Mouse (Mus musculus): ENCODE measurements at regions not wholly inside any gene's neighbourhood (a gene's known extent, or its start where the extent isn't known, plus 50 kb on each side); places are given as distances from the start of the nearest gene placed in this dataset.

DNA sequence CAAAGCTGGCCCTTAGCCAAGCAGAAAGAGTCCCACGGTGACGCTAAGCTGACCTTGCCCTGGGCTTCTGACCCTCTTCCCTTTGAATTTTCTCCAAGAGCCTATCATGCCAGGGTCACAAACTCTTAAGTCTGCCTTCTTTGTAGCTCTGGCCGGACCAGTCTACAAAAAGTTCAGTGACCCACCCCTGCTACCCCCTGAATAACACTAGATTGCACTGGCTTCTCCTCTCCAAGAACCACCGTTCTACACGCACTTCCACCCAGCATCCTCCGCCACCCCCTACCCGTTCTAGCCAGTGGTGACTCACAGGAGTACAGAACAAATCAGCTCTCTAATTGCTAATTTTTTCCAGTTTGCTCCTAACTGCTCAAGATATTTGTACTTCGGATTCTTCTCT, 325.0 kb downstream of the Tns1 start:
- DNase-seq, result peak; percentile 54

DNA sequence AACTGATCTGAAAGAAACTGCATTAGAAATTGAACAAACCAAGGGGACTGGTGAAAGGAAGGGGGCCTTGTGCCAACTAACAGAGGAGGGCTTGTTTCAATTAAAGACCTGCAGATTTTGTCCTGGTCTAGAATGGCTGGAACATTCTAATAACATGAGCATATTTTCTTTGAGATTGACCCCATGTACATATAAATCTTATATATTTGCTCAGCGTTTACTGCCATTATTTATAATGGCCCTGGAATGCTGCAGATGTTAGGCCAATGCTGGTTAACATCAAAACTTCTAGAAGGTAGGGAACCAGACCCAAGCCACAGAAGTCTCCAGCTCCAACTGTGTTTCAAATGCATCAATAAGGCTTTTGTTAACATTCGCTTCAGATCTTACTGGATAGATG, 326.4 kb downstream of the Tns1 start:
- no peak for DNase-seq

DNA sequence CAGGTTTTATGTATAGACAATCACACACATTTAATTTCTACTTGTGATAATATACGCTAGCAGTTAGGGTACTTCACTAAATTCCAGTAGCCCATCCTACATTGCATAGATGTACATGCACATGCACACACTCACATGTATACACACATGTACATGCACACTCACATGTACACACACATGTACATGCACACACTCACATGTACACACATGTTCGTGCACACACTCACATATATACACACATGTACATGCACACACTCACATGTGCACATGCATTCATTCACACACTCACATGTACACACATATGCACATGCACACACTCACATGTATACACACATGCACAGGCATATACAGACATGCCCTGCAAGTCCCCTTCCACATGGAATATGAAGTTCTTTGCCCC, 326.8 kb downstream of the Tns1 start:
- DNase-seq, result no peak

DNA sequence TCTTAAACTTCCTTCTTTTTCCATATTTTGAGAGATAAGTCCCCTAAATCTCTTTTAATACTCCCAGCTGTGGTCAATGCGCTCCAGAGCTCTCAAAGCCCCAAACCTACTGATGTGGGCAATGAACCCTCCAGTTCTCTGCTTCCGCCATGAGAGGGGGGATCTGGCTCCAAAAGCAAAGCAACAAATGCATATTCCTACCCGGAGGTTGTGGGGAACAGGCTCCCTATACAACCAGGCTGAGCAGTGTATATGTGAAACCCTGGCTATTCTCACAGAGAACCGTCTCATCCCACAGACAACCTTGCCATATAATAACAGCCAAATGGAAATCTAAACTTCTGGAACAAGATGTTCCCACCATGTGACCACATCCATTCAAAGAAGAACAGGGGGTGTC, 330.4 kb downstream of the Tns1 start:
- no peak for DNase-seq

DNA sequence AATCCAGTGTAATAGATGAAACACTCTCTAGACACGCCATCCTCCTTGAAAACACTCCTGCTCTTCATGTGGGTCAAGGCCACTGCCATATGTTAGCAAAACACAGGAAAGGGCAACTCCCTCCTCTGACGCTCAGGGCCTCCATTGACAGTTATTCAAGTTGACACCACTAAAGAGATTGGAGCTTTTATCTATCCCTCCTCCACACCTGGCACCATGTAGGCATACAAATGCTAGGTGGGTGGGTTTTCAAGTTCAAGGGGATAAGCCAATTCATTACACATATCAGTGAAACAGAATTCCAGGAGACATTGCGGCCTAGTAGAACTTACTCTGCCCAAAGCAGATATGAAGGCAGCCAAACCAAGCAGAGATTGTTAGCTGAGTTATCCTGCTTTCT, 331.0 kb downstream of the Tns1 start:
- no peak for DNase-seq

DNA sequence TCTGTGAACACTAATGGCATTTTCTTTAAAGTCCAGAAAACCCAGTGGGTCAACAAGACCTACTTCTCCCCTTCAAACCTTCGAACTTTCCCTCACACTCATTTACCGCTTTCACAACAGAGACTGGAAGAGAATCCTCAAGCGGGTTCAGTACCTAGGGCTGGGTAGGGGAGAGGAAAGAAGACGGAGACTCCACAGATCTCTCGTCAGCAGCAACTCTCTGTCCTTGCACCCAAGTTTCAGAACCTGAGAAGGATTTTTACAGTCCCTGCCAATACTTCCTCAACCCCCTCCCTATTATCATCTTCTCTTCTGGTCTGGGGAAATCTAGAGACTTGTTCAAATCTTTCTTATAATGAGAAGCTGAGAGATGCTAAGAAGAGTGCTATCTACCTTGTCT, 331.9 kb downstream of the Tns1 start:
- no peak for DNase-seq

DNA sequence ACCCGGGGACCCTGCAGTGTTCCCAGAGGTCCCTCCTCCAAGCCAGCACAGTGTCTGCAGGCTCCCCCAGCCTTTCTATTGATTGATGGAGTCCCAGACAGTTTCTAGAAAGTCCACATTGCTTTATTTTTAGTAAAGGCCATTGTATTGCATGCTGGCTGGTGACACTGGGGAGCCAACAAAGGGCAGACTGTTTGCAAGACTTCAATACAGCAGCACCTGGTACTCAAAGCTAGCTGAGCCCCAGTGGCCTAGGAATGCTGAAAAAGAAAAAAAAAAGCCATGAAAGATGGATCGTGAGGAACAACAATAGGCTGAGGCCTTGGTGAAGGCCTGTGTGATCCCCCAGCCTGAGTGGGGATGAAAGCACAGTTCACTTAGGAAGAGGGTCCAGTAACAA, 336.6 kb downstream of the Tns1 start:
- DNase-seq, result no peak

DNA sequence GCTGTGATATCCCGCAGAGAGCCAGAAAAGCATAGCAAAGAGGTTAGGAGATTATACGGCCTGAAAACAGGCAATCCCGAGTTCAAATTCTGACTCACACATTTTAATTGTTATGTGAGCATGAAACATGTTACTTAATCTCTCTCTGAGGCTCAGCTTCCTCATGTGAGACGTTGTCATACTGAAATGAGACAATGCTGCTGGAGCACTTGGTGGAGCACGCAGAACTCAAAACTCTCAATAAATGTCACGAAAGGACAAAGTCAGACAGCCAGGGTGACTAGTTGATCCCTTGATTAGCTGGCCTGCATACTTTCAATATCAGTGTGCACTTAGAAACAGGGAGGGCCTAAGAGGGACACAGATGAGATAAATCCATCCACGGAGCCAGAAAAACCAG, 337.0 kb downstream of the Tns1 start:
- DNase-seq, result no peak

DNA sequence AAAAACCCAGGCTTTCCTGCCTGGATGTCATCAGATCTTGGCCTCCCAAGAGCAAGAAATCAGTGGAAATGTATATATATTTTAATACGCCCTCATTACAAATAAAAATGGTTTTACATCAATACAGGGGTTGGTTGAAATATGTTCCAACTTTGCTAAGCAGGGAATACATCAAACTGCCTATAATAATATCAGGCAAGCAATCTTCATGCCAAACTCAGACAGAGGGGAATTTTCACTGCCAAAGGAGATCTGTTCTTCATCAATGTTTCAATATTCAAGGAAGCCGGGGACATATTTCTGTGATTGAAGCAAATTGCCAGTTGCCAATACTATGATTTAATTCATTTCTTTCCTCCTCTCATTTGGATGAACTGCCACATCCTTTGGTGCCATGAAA, 340.9 kb downstream of the Tns1 start:
- no peak for DNase-seq

DNA sequence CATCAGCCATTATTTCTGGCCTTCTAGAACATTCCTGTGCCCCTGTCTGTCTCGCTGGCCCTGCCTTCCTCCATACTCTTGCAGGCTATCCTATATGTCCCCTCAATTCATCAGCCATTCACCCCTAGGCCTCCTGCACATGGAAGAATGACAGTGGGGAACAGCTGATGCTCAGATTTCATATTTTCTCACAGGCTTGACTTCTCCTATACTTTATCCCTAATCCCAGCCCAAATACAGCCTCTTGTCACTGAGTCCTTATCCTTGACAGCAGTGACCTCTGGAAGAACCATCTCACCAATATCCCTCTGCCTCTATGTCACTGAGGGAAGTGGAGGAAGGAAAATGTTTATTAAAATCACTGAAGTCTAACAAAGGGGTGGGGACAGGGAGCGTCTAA, 341.4 kb downstream of the Tns1 start:
- DNase-seq, result no peak

DNA sequence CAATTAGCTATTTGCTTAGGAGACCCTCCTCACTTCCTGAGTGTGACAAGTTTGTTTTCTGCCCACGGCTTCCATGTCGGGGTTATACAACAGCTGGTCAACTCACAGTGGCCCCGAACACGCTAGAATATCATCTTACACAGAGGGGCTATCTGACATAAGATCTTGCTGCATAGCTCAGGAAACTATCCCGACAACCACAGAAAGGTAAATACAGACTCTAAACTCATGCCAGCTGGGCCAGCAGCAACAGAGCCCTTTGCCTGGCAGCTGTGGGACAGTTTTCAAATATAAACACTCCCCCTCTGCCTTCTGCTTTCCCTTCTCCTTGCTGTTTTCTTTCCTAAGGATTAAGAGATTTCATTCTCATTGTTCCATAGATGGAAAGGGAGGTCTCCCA, 352.5 kb downstream of the Tns1 start:
- no peak for DNase-seq

DNA sequence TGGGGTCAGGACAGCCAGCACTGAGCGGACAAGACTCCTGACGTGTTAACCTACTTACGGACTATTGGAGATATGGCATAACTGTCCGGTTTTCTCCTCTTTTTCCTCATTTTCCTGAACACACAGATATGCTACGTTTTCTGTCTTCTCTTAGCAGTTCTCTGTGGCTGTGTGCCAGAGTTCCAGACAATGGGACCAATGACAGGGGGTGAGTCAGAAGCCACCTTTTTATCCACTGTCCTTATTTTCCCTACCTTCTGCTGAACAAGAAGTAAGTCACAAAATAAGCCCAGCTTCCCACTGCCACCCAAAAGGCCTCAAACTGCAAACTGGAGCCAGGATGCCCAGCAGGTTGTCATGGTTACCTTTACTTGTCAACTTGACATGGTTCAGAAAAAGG, 353.6 kb downstream of the Tns1 start:
- DNase-seq, result no peak

DNA sequence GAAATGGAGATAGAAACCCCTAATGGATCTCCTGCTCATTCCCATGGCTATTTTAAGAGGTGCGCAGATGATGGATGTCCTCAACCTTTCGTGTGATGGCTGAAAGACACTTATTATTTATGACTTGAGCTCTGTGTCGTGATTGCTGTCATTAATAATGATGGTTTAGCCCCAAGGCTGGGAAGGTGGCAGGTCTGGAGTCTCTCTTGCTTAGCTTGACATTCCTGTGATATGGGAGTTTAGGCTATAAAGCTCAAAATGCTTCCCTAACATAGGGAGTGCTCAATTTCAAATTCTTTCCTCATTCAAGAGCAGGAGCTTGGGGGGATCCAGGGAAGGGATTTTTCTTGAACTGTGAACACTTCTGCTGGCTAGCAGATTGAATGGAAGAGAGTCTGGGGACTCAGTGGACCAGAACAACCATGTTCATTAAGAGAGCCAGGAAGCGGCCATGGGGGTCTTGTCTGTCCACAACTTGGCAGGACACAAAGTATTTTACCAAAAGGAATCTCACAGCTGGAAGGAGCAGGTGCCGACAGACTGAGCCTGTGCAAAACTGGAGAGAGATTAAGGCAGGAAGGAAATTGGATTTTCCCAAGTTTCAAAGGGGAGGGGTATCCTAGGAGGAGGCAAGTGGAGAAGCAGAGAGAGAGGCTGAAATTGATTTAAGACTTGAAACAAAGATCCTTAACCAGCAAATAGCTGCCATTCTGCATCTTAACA, 359.5 kb downstream of the Tns1 start:
- no peak for DNase-seq

DNA sequence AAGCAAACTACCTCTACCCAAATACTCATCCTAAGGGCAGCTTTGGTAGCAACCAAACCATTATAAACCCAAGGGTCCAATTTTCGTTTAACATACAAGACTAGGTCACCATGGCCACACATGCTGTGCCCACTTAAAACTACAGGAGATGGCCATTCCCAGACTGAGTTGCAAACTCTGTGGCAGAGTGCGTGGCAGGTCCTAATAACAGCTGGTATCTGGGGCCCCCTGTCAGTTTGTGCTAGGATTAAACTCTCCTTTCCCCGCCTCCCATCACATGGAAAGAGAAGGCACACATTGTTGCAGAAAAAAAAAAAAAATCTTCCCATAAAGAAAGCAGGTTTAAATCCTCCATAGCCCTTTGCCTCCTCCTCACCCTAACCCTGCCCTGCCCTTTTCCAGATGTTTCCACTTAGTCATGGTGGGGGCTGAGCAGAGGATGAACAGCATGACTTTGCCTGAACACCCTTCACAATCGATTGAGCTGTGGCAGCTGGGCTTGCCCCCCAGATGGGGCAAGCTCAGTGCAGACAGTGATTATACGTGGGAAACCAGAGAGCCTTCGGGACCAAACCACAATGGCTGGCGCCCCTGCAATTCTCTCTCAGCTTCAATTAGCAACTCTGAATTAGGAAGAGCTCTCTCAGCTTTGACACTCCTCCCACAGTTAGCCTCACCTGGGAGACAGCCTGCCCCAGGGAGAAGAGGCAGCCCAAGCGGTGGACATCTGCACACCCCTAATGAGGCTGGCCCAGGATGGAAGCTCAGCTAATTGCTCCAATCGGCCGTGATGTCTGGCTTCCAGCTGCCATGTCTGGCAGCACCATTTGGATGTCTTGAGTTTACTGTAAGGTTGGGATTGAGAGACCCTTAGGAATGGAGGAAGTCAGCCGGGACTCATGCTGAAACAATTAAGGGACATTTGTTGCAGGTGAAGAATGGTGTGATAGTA, 365.9 kb downstream of the Tns1 start:
- DNase-seq, result no peak

DNA sequence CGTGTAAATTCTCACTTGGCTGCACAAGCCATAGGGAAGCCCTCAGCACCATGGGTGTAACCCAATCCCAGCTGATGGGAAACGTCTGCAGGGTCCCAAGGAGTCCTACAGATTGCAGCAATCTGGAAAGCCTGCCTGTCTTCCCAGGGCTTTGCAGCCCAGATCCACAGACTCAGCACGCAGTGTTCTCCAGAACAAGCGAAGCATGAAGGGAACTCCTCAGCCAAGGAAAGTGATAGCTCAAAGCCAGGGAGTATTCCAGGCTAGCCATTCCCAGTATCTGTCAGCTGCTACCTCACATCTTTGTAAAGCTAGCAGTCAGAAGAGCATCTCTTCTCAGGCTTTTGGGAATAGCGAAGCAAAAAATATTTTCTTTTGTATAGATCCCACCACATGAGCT, 368.5 kb downstream of the Tns1 start:
- no peak for DNase-seq

DNA sequence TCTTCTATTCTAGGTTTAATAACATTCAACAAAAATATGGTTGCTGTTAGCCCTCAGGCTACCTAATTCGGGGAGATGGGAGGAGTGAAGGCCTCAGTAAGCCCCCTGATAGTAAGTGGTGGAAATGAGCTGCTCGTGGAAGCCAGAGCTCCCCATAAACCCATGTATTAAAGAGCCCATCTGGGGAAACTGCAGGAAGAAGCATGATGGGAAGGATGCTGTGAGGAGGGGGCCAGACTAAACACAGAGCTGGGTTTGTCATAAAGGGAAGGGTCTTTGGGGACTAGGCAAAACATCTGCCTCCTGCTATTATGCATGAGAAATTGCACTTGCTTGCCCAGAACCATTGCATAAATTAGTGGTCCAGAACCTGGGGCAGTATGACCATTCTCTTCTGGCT, 369.3 kb downstream of the Tns1 start:
- no peak for DNase-seq

DNA sequence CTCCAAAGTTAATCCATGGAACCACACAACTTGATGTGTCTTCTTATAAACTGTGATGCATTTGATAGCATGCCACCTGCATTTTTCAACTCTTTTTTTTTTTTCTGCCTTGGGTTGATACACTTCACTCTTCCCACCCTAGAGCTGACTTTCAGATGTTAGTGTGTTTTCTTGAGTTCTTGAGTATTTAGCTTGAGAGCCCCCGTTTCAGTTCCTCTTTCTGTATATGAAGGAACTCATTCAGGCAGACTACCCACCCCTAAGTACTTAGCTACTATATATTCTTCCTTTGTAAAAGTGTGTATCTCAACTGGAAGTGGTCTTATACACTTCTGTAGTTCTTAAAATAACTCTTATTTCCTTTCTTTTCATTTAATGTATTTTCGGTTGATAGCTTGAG, 371.1 kb downstream of the Tns1 start:
- DNase-seq, result no peak

DNA sequence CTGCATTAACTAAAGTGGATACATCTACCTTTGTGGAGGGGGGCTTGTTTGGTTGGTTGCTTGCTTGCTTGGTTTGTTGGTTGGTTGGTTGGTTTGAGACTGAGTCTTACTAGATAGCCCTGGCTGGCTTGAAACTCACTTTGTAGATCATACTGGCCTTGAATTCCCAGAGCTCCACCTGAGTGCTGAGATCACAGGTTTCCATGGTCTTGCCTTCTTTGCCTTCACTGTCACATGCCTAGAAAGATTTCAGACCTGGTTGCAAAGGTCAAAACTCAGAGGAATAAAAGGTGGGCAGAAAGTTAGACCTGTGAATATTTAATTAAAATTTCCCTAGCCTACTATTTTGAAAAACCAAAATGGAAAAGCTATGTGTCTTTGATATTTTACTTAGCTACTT, 375.5 kb downstream of the Tns1 start:
- DNase-seq, result no peak

DNA sequence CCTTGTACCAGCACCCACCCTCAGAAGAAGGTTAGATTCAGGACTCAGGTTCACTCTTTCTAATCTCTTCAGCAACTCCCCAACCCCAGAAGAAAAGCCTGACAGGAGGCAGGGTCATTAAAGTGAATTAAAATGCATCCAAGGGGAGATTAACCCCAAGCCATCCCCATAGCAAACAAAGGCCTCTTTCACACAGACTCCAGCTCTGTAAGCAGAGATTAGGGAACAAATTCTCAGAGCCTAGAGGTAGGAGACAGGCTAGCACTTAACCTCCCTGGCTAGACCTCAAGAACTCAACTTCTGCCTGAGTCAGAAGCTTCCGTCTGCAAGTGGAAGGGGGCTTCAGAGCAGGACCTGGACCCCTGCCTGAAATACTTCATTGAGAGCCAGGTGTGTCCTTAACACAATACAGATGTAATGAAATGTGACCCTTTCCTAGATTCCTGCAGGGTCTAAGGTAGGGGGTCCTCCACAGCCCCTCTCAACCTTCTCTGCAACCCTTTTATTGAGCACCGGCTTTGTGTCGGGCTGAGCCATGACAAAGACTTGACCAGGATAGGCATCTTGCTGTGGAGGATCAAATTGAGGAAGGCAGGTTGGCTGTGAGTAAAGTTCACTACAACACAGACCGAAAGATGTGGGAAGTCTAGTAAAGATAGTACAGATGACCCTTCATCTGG, 379.6 kb downstream of the Tns1 start:
- DNase-seq, result no peak

DNA sequence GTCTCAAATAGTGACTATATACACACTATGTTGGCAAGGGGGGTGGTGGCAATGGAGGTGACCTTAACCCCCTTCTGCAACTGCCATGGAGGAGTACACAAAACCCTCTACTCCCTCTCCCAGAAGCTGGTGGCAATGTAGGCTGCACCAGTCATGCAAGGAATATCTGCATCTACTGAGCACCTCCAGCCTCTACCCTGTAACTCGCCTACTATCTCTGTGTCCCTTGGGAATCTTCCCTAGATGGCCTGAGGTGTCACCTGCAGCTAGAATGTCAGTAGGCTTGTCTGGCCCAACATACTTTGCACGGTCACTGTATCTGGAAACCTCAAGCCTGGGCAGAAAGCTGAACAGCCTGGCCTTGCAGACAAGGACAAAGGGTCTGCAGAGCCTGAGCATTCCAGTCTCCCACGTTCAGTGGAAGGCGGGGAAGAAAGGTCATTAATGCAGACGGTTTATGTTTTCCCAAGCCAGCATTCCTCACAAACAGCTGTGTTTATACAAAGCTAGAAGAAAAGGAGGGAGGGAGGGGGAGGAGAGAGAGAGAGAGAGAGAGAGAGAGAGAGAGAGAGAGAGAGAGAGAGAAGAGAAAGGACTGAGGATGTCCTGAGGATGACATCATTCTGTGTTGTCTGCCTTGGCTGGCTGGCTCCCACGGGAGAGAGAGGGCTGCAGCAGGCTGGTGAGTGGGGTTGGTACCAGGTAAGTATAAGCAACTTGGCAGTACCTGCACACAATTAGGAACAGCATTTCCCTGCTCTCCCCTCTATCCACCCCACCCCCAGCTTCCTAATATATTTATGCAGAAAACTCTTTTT, 380.3 kb downstream of the Tns1 start:
- DNase-seq, result no peak

DNA sequence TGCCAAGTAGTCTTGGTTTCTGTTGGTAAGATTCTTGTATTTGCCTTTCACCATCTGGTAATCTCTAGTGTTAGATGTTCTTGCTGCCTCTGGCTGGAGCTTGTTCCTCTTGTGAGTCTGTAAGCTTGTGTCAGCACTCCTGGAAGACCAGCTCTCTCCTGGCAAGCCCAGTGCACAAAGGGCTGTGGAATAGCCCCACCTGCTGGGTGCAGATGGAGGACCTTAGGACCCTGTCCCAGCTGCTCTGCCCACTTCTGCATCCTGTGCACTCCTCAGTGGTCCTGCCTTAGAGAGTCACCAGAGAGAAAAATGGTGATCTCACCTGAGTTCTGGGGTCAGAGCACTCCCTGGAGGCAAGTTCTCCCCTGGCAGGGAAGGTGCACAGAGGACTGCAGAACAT, 387.2 kb downstream of the Tns1 start:
- DNase-seq, result peak; percentile 36

DNA sequence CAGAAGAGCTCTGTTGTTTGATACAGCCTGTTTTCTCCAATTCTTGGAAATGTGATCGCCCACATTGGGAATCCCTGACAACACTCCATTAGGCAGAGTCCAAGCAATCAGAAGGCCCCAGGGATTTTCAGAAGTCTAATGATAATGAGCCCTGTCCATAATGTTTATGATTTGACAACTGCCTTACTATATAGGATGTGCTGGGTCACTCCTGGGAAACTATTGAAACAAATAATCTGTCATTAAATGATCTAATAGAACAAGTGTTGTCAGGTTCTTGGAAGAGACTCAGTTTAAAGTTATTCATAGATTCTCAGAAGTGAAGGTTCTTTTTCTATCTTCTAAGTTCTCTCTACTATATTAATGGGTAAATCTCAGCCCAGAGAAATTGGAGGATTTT, 395.9 kb downstream of the Tns1 start:
- no peak for DNase-seq
